Mouse (Mus musculus) cerebellum, postnatal 14 days (tissue): ENCODE measurements around the gene Ric1.
A peak's percentile ranks its signal among the peaks of the same experiment; 100 is the strongest.

Experiments used
- DNase-seq, 2 experiments: peaks; one replicate each; pipeline ENCODE4 v3.0.0; 2021; ENCODE audit warnings: mixed read lengths in 2 of 2

Ric1 gene

GRCm38 (mm10) chr19:29641055-29641454, 119.0 kb downstream of the Ric1 start:
- DNase-seq = no peak

- no peak for DNase-seq
Measured at GRCm38 (mm10) chr19:29641510-29641909, 119.4 kb downstream of the Ric1 start.

GRCm38 (mm10) chr19:29642211-29642610, 120.1 kb downstream of the Ric1 start:
- DNase-seq = no peak

- DNase-seq = no peak
Measured at GRCm38 (mm10) chr19:29643194-29643922, 121.3 kb downstream of the Ric1 start.

GRCm38 (mm10) chr19:29644747-29645146, 122.7 kb downstream of the Ric1 start:
- peak; percentile 12 to 35 for DNase-seq

- DNase-seq = peak; percentile 99
Measured at GRCm38 (mm10) chr19:29647651-29648549, 125.8 kb downstream of the Ric1 start, which contains the start of gene Ermp1. Gene Ermp1 (minus strand): TSS chr19:29648415.

- DNase-seq = no peak
Measured at GRCm38 (mm10) chr19:29648550-29648914, 126.5 kb downstream of the Ric1 start.

- no peak for DNase-seq
Measured at GRCm38 (mm10) chr19:29649683-29650082, 127.6 kb downstream of the Ric1 start.

- DNase-seq = no peak
Measured at GRCm38 (mm10) chr19:29653768-29654265, 131.7 kb downstream of the Ric1 start.

- DNase-seq = no peak
Measured at GRCm38 (mm10) chr19:29655148-29655547, 133.1 kb downstream of the Ric1 start.

GRCm38 (mm10) chr19:29656029-29656428, 133.9 kb downstream of the Ric1 start:
- DNase-seq = no peak
